Comparison of ENCODE assay signal across 10 mouse cellular contexts in the genomic region with DNA sequence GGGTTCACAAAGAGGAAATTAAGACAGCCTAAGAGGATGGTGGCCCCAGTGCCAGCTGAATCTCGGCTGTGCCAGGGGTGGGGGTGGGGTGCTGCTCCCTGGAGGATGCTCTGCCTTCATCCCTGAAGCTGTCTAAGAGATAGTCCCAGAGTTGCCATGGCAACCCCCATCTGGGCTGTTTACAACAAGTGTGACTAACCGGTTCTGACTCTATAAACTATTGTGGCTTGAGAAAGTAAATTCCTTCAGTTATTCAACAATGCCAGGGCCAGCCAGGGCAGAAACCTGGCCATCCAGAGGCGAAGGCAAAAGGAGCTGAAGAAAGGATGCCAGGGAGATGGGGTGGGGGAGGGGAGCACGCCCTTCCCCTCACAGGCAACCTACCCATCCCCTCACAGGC. TPM values are rescaled to one million over a fixed set of nuclear protein-coding genes. Genes with fewer than 3 reads are reported as not detected.
A peak's percentile ranks its signal among the peaks of the same experiment; 100 is the strongest.
DNase-seq lines count a peak whose midpoint lies in the region; ATAC-seq lines count a peak whose summit lies in the region.
"Had no signal": no experiment of that assay in that cellular context is flagged by ENCODE, and none has a peak within 500 bp of the region (broad histone marks: within the 10 kb centered on the region; RNA-seq: fewer than 3 reads in every experiment).

No protein-coding gene starts in this region.

- no peak; the same call in 1 of the 2 replicates for ATAC-seq in forebrain, embryonic 13.5 days
- ATAC-seq in midbrain, embryonic 11.5 days (ENCODE audit: low FRiP score), result peak; percentile 34; the same call in 1 of the 2 replicates

- H3K9ac ChIP-seq in forebrain, embryonic 13.5 days, result peak overlapping the region; percentile 23; the same call in 1 of the 2 replicates
- no peak overlapping the region for H3K9ac ChIP-seq in midbrain, embryonic 11.5 days (ENCODE audit: low read length)
- H3K9ac ChIP-seq: limb, embryonic 12.5 days had no signal

- H3K27ac ChIP-seq in forebrain, embryonic 13.5 days, result peak overlapping the region; percentile 78
- H3K27ac ChIP-seq in midbrain, embryonic 11.5 days (ENCODE audit: low read depth, low read length), result no peak overlapping the region; the same call in 1 of the 2 replicates
- H3K27ac ChIP-seq: limb, embryonic 12.5 days had no signal

- 13% methylated on average over 4 of the region's 4 CpGs for WGBS in forebrain, embryonic 13.5 days
- 2% methylated on average over 3 of the region's 4 CpGs for WGBS in midbrain, embryonic 11.5 days

- 0 out of 2 replicates have a peak overlapping the region, but pooled peaks have one; percentile 16 for H3K4me2 ChIP-seq in forebrain, embryonic 13.5 days
- no peak overlapping the region for H3K4me2 ChIP-seq in midbrain, embryonic 11.5 days
- H3K4me2 ChIP-seq: limb, embryonic 12.5 days had no signal

- H3K9me3 ChIP-seq in forebrain, embryonic 13.5 days (replicated peaks), result no peaks in the 10 kb centered on the region
- H3K9me3 ChIP-seq in midbrain, embryonic 11.5 days (ENCODE audit: control insufficient read depth, low read length), result no peaks in the 10 kb centered on the region
- H3K9me3 ChIP-seq: limb, embryonic 12.5 days had no signal

- peak; percentile 80 for DNase-seq in layer of hippocampus, adult 9-11 months
- no peak for DNase-seq in layer of hippocampus, adult 9-10 months (ENCODE audit: low spot score)
- DNase-seq in midbrain, embryonic 11.5 days (ENCODE audit: low spot score, missing footprints), result peak; percentile 88
- peak; percentile 83 to 88 for DNase-seq in right cerebral cortex, postnatal 10 days (ENCODE audit: low spot score in 2 of 2)
- DNase-seq in liver, result no peak
- no peak for DNase-seq in natural killer cell, adult 2 months (ENCODE audit: low spot score in 2 of 2)
- no peak for DNase-seq in testis, postnatal 14 days (ENCODE audit: low spot score)
- DNase-seq: thymus, postnatal 14 days had no signal

- no peak overlapping the region for H3K4me3 ChIP-seq in forebrain, embryonic 13.5 days
- H3K4me3 ChIP-seq in midbrain, embryonic 11.5 days (ENCODE audit: low read depth, low read length), result no peak overlapping the region
- H3K4me3 ChIP-seq: limb, embryonic 12.5 days had no signal

- H3K4me1 ChIP-seq in forebrain, embryonic 13.5 days, result peaks cover 47% of the 10 kb centered on the region
- peaks cover 23% of the 10 kb centered on the region for H3K4me1 ChIP-seq in midbrain, embryonic 11.5 days (ENCODE audit: control insufficient read depth, insufficient read depth, low read length)

- H3K36me3 ChIP-seq in forebrain, embryonic 13.5 days (ENCODE audit: poor library complexity, severe bottlenecking), result no peaks in the 10 kb centered on the region
- H3K36me3 ChIP-seq in midbrain, embryonic 11.5 days (ENCODE audit: control insufficient read depth, insufficient read depth, low read length), result no peaks in the 10 kb centered on the region
- H3K36me3 ChIP-seq: limb, embryonic 12.5 days had no signal

- H3K27me3 ChIP-seq in forebrain, embryonic 13.5 days, result no peaks in the 10 kb centered on the region
- no peaks in the 10 kb centered on the region for H3K27me3 ChIP-seq in midbrain, embryonic 11.5 days (ENCODE audit: control insufficient read depth, insufficient read depth, low read length)

RNA-seq across cellular contexts. Expression of gene Tldc1, which starts 23.0 kb away (rescaled TPM):
- polyA plus RNA-seq in forebrain, embryonic 13.5 days (2015; fragmentation: Nextera tagmentation; extraction: Ambion mirVana), result 11.6 and 14.4 TPM in 2 replicates
- polyA plus RNA-seq in midbrain, embryonic 11.5 days (2014; fragmentation: Nextera tagmentation; extraction: Ambion mirVana), result 6.8 and 7.1 TPM in 2 replicates

RNA-seq across cellular contexts. Expression of gene Cotl1, which starts 39.2 kb away (rescaled TPM):
- 92.3 and 99.6 TPM in 2 replicates for polyA plus RNA-seq in forebrain, embryonic 13.5 days (2015; fragmentation: Nextera tagmentation; extraction: Ambion mirVana)
- polyA plus RNA-seq in midbrain, embryonic 11.5 days (2014; fragmentation: Nextera tagmentation; extraction: Ambion mirVana), result 411 and 445 TPM in 2 replicates

Comparison
In these comparisons a context has a peak if more than half of its experiments do, and no peak if none do; other contexts are left out.
1. DNase-seq: peak in layer of hippocampus, adult 9-11 months (single experiment), midbrain, embryonic 11.5 days (single experiment) and right cerebral cortex, postnatal 10 days (2 of 2); none in layer of hippocampus, adult 9-10 months (single experiment), liver (single experiment), natural killer cell, adult 2 months (0 of 2) and testis, postnatal 14 days (single experiment).